Mouse (Mus musculus): ENCODE data around the gene Urah. TPM values are rescaled to one million over a fixed set of nuclear protein-coding genes. Genes with fewer than 3 reads are reported as not detected.

The Urah gene
- polyA plus RNA-seq, 1 experiment from 2014 or later = 10.9 TPM

DNA sequence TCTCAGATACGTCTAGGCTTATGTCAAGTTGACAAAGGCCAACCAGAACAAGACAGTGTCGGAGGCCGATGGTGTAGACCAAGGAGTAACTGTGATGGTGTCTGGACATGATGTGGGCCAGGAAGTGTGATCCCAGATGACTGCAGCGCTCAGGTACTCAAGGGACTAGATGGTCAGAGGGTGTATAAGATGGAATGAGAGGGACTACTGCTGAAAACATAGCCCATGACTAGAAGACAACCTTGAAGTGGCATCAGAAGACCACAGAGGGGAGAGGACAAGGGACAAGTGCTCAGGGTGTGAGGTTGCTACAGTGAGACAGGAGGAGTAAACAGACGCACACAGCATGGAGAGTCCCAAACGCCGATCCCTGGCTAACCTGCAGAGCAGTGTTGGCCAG is 9.0 kb downstream of the Urah start:
- H3K4me3 ChIP-seq (replicated peaks) = no peak overlapping the region
- H3K27ac ChIP-seq = no peak overlapping the region
- 62% methylated on average over 7 of the region's 7 CpGs for WGBS (ENCODE audit: insufficient replicate concordance)
- no peaks in the 10 kb centered on the region for H3K9me3 ChIP-seq (replicated peaks)
- peaks cover 2% of the 10 kb centered on the region; the same call in 1 of the 2 replicates for H3K4me1 ChIP-seq (replicated peaks)
- ATAC-seq (ENCODE audit: low read depth) (no peak), DNase-seq (no peak)
- no peak overlapping the region for H3K4me2 ChIP-seq
- peaks cover 50% of the 10 kb centered on the region for H3K27me3 ChIP-seq
- no peak overlapping the region for H3K9ac ChIP-seq
- H3K36me3 ChIP-seq = no peaks in the 10 kb centered on the region

GRCm38 (mm10) chr7:140844905-140845665 is 10.3 kb downstream of the Urah start, which contains the start of gene Scgb1c1:
Scgb1c1 (plus strand) TSS chr7:140845547.
- H3K4me2 ChIP-seq = no peak within 1 kb of the TSS
- H3K27me3 ChIP-seq = peaks cover 38% of the 10 kb centered on the region
- no peak within 1 kb of the TSS for H3K9ac ChIP-seq
- no peaks in the 10 kb centered on the region for H3K9me3 ChIP-seq (replicated peaks)
- no peaks in the 10 kb centered on the region for H3K36me3 ChIP-seq
- no peak within 1 kb of the TSS for H3K4me3 ChIP-seq (replicated peaks)
- DNase-seq (peak; percentile 68), ATAC-seq (ENCODE audit: low read depth) (peak; percentile 72)
- WGBS (ENCODE audit: insufficient replicate concordance) = 27% methylated on average over 14 of the region's 14 CpGs
- H3K27ac ChIP-seq = no peak within 1 kb of the TSS
- H3K4me1 ChIP-seq (replicated peaks) = peaks cover 2% of the 10 kb centered on the region; the same call in 1 of the 2 replicates

- WGBS (ENCODE audit: insufficient replicate concordance) = 62% methylated on average over 4 of the region's 4 CpGs
- Histone ChIP-seq H3K4me3 (replicated peaks) (no peak overlapping the region), H3K27ac (no peak overlapping the region), H3K9ac (no peak overlapping the region), H3K9me3 (replicated peaks) (no peaks in the 10 kb centered on the region), H3K4me1 (replicated peaks) (peaks cover 2% of the 10 kb centered on the region; the same call in 1 of the 2 replicates), H3K36me3 (no peaks in the 10 kb centered on the region; the same call in 1 of the 2 replicates), H3K27me3 (peaks cover 32% of the 10 kb centered on the region), H3K4me2 (no peak overlapping the region)
- DNase-seq (no peak), ATAC-seq (ENCODE audit: low read depth) (no peak)
Measured at GRCm38 (mm10) chr7:140845683-140846082, 10.9 kb downstream of the Urah start.

DNA sequence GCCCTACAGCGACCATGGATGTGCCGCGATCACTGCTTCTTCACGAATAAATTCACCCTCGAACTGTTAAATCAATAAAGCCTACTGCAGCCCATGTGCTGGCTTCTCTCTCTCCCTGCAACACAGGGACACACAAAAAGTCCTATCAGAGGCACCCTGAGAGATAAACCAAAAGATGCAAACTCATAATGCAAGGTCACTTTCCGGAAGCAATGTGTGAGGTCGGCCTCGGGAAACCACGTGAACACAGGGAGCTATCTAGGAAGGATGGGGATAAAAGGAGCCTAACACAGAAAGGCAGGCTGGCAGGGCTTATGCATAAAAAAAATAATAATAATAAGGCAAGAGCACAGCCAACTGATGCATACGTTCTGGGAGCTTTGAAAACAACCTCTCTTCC is 11.9 kb downstream of the Urah start:
- Histone ChIP-seq H3K4me1 (replicated peaks) (peaks cover 2% of the 10 kb centered on the region; the same call in 1 of the 2 replicates), H3K9me3 (replicated peaks) (no peaks in the 10 kb centered on the region), H3K4me2 (no peak overlapping the region), H3K9ac (no peak overlapping the region), H3K27me3 (peaks cover 22% of the 10 kb centered on the region), H3K27ac (no peak overlapping the region), H3K36me3 (peaks cover 3% of the 10 kb centered on the region), H3K4me3 (replicated peaks) (no peak overlapping the region)
- ATAC-seq (ENCODE audit: low read depth) (no peak), DNase-seq (no peak)
- WGBS (ENCODE audit: insufficient replicate concordance) = 66% methylated on average over 10 of the region's 10 CpGs

DNA sequence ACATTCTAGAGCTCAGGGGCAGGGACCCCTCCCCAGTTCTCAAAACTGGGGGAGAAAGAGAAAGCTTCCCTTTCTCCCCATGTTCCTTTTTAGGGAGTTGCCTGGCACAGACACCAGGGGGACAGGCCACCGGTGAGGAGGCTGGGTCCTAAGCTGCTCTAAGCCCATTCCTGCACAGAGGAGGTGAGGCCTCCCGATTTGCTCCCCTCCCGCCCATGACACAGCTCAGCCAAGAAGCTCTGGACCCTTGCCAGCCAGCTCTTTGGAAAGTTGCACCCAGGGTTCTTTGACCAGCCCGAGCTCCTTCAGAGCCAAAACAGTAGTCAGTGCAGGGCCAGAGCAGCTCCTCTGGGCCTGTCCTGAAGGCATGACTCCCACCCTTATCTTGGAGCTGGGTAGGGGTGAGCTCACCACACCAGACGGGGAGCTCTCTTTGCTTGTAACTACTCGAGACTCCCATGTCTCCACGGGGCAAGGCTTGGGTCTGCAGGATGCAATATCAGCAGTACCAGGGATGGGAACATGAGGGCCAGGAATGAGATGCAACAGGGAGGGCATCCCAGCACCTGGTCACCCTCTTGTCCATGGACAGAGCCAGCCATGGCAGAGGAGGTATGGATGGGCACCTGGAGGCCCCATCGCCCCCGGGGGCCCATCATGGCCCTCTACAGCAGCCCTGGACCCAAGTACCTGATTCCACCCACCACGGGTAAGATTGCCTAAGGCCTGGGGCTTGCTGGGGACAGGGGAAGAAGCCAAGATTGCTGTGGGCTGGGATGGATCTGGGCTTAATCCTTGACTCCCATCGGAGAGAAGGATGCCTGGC is 13.2 kb downstream of the Urah start, which contains the start of gene Odf3:
Gene Odf3, plus strand, starts transcription at position 51 of the 826 bp plus-strand sequence.
- H3K36me3 ChIP-seq = peaks cover 16% of the 10 kb centered on the region
- no peaks in the 10 kb centered on the region for H3K9me3 ChIP-seq (replicated peaks)
- no peak within 1 kb of the TSS for H3K4me3 ChIP-seq (replicated peaks)
- H3K4me2 ChIP-seq = no peak within 1 kb of the TSS
- peaks cover 6% of the 10 kb centered on the region; the same call in 1 of the 2 replicates for H3K4me1 ChIP-seq (replicated peaks)
- no peak for ATAC-seq (ENCODE audit: low read depth)
- H3K9ac ChIP-seq = no peak within 1 kb of the TSS
- DNase-seq = no peak
- peaks cover 11% of the 10 kb centered on the region; the same call in 1 of the 2 replicates for H3K27me3 ChIP-seq
- WGBS (ENCODE audit: insufficient replicate concordance) = 57% methylated on average over 11 of the region's 11 CpGs
- H3K27ac ChIP-seq = no peak within 1 kb of the TSS

- no peak overlapping the region for H3K4me3 ChIP-seq (replicated peaks)
- H3K27me3 ChIP-seq = peaks cover 5% of the 10 kb centered on the region; the same call in 1 of the 2 replicates
- 79% methylated on average over 10 of the region's 10 CpGs for WGBS (ENCODE audit: insufficient replicate concordance)
- no peak for ATAC-seq (ENCODE audit: low read depth)
- H3K4me2 ChIP-seq = no peak overlapping the region
- H3K27ac ChIP-seq = no peak overlapping the region
- no peaks in the 10 kb centered on the region for H3K9me3 ChIP-seq (replicated peaks)
- peaks cover 23% of the 10 kb centered on the region for H3K36me3 ChIP-seq
- H3K9ac ChIP-seq = no peak overlapping the region
- DNase-seq = no peak
- peaks cover 10% of the 10 kb centered on the region for H3K4me1 ChIP-seq (replicated peaks)
Measured at GRCm38 (mm10) chr7:140848591-140848990, 13.8 kb downstream of the Urah start.

DNA sequence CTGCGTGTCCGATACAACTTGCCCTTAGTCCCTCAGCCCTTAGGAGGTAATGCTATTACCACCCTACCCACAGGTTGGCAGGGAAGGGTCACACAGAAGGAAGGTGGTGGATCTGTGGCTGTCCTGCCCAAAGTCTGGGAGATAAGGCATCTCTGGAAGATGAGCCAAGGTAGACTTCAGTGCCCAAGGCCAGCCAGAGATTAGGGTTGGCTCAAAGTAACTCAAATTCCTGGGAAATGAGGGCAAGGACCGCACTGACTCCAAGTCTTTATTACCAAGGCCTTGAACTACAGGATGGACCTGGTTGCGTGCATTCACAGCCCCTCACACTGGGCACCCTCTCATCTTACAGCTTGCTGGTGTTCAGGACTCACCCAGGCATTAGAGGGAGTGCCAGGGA is 17.1 kb downstream of the Urah start:
- H3K27me3 ChIP-seq = no peaks in the 10 kb centered on the region
- H3K4me3 ChIP-seq (replicated peaks) = no peak overlapping the region
- no peak overlapping the region for H3K4me2 ChIP-seq
- peaks cover 29% of the 10 kb centered on the region for H3K4me1 ChIP-seq (replicated peaks)
- ATAC-seq (ENCODE audit: low read depth) (no peak), DNase-seq (no peak)
- no peaks in the 10 kb centered on the region for H3K9me3 ChIP-seq (replicated peaks)
- no peak overlapping the region for H3K9ac ChIP-seq
- H3K27ac ChIP-seq = no peak overlapping the region
- WGBS (ENCODE audit: insufficient replicate concordance) = 91% methylated on average over 4 of the region's 4 CpGs
- H3K36me3 ChIP-seq = peaks cover 35% of the 10 kb centered on the region

DNA sequence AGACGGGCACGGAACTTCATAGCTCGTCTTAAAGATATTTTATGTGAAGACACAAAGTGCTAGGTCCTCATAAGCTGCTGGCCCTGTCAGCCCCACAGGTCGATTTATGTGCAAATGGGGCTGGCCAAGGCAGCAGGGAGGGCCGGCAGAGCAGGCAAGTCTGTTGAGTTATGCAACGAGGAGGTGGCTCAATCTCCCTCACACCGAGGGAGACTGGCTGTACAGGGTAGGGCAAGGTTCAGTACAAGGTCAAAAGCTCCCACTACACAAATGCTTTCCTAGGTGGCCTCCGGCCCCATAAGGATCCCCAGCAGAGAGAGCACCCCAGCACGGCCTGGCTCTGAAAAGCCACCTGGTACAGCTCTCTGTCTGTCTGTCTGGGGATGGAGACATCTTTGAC is 18.6 kb downstream of the Urah start:
- H3K9ac ChIP-seq = no peak overlapping the region
- H3K4me1 ChIP-seq (replicated peaks) = peaks cover 39% of the 10 kb centered on the region
- no peak for ATAC-seq (ENCODE audit: low read depth)

GRCm38 (mm10) chr7:140854483-140854882 is 19.7 kb downstream of the Urah start:
- H3K27me3 ChIP-seq = no peaks in the 10 kb centered on the region
- H3K27ac ChIP-seq = no peak overlapping the region
- H3K36me3 ChIP-seq = peaks cover 46% of the 10 kb centered on the region
- peak overlapping the region; percentile 89; the same call in 1 of the 2 replicates for H3K4me3 ChIP-seq (replicated peaks)
- ATAC-seq (ENCODE audit: low read depth) (no peak), DNase-seq (no peak)
- peaks cover 50% of the 10 kb centered on the region for H3K4me1 ChIP-seq (replicated peaks)
- no peaks in the 10 kb centered on the region for H3K9me3 ChIP-seq (replicated peaks)
- H3K9ac ChIP-seq = peak overlapping the region; percentile 93; the same call in 1 of the 2 replicates
- 89% methylated on average over 18 of the region's 18 CpGs for WGBS (ENCODE audit: insufficient replicate concordance)
- peak overlapping the region; percentile 97 for H3K4me2 ChIP-seq

More for the DNA sequence above, 18.6 kb downstream of the Urah start:
- no peak for DNase-seq
- 71% methylated on average over 9 of the region's 9 CpGs for WGBS (ENCODE audit: insufficient replicate concordance)
- no peak overlapping the region; the same call in 1 of the 2 replicates for H3K4me3 ChIP-seq (replicated peaks)
- H3K9me3 ChIP-seq (replicated peaks) = no peaks in the 10 kb centered on the region
- no peaks in the 10 kb centered on the region for H3K27me3 ChIP-seq
- H3K4me2 ChIP-seq = 0 out of 2 replicates have a peak overlapping the region, but pooled peaks have one; percentile 8
- peak overlapping the region; percentile 55 for H3K27ac ChIP-seq
- H3K36me3 ChIP-seq = peaks cover 35% of the 10 kb centered on the region

DNA sequence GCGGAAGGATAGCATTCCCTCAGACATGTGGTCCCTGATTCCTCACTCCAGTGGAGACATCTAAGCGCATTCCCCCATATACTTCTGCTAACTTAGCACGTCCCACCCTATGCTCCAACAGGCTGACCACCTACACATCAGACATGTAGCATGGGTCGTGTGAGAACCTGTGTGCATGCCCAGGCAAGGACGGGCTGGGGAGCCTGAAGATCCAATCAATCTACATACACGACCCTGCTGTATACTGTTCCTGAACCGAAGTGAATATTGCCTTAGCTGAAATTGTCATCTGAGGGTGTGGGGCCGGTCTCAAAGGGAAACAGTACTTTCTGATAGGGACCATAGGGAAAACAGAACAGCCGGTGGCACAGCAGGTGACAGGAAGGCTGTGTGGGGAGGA is 20.4 kb downstream of the Urah start:
- Histone ChIP-seq H3K4me1 (replicated peaks) (peaks cover 50% of the 10 kb centered on the region), H3K9ac (peak overlapping the region; percentile 93), H3K27me3 (no peaks in the 10 kb centered on the region), H3K27ac (peak overlapping the region; percentile 99), H3K4me2 (peak overlapping the region; percentile 97), H3K4me3 (replicated peaks) (peak overlapping the region; percentile 89), H3K9me3 (replicated peaks) (no peaks in the 10 kb centered on the region), H3K36me3 (peaks cover 52% of the 10 kb centered on the region)
- ATAC-seq (ENCODE audit: low read depth) (no peak), DNase-seq (no peak)
- WGBS (ENCODE audit: insufficient replicate concordance) = 59% methylated on average over 9 of the region's 9 CpGs
